Mouse (Mus musculus): Measurements from ENCODE around the gene Eme1.
A peak's percentile ranks its signal among the peaks of the same experiment; 100 is the strongest.

Eme1 gene

GRCm38 (mm10) chr11:94596311-94596852 lies 57.4 kb downstream of the Eme1 start:
- DNase-seq = peak; percentile 66
